Mouse (Mus musculus) gastrocnemius, postnatal 36 days (tissue): ENCODE measurements at regions not wholly inside any gene's neighbourhood (a gene's known extent, or its start where the extent isn't known, plus 50 kb on each side); places are given as distances from the start of the nearest gene placed in this dataset.
"Not testable (repeated sequence)": the region's sequence is repeated elsewhere in the genome, so short reads cannot be mapped to it uniquely, and the experiment has no call there.

Experiments
- DNase-seq, 2 experiments: peaks; one replicate each; pipeline ENCODE4 v3.0.0; 2022
- intact Hi-C: fragments of 180-260 bp; cut with DNase I; formaldehyde crosslinking; loops from one replicate; pipeline ENCODE4 v1.15.1; 2025

GRCm38 (mm10) chr17:9235141-9235571, 186.7 kb upstream of the Gm17728 start:
- no peak for DNase-seq
- intact Hi-C loops = no loop called here

- intact Hi-C loops = no loop called here
Observed at GRCm38 (mm10) chr17:9258646-9259170, 163.2 kb upstream of the Gm17728 start.

GRCm38 (mm10) chr17:9268776-9269175, 153.1 kb upstream of the Gm17728 start:
- no peak for DNase-seq
- intact Hi-C loops = no loop called here

More at GRCm38 (mm10) chr17:9258646-9259170, 163.2 kb upstream of the Gm17728 start:
- DNase-seq = no peak

- DNase-seq, intact Hi-C loops: not testable (repeated sequence)
Observed at GRCm38 (mm10) chr17:9278046-9278445, 143.8 kb upstream of the Gm17728 start.

- intact Hi-C loops = no loop called here
Observed at GRCm38 (mm10) chr17:9279481-9279880, 142.4 kb upstream of the Gm17728 start.

DNA sequence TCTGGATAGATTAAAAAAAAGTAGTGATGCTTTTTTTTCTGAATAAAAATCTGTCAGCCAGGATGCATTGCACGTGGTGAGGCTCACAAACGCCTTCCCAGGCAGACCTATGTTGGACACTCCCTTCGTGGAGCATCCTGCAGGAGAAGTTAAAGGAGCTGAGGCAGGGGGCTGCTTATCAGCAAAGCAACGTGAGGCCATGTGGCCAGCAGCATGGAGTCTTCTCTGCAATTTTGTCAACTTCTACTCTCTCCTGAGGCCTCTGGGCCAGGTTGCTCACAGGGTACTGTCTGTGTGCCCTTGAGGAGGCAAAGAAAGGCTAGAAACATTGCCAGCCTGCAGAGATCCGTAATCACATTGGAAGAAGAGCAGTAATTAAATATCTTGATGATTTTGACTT, 140.0 kb upstream of the Gm17728 start:
- DNase-seq = no peak
- intact Hi-C loops = no loop called here

More at GRCm38 (mm10) chr17:9279481-9279880, 142.4 kb upstream of the Gm17728 start:
- DNase-seq = no peak

DNA sequence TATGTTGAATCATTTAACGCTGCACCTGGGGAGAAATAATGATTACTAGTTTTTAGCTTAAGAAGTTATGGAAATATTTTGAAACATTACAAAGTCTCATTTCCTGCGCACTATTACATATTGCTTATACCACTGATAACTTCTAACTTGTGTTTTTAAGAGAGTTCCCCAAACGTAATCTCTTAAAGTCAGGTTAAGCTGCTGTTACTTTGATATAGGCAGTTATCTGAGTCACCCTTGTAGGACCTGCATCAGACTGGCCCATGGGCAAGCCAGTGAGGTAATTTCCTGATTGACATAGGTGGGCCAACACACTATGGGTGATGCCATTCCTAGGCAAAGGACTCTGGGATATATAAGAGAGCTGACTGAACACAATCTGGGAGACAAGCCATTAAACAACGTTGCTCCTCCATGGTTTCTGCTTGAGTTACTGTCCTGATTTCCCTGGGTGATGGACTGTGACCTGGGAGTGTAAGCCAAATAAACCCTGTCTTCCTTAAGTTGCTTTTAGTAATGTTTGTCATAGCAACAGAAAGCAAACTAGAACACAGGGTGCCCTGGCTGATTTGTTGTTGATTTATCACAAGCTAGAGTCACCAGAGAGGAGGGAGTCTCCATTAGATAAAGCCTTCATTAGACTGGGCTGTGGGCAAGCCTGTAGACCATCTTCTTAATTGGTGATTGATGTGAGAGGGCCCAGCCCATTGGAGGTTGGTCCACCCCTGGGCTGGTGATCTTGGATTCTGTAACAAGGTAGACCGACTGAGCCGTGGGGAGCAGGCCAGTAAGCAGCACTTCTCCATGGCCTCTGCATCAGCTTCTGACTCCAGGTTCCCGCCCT, 139.3 kb upstream of the Gm17728 start:
- intact Hi-C loops = no loop called here
- no peak for DNase-seq

- DNase-seq = no peak
- intact Hi-C loops = no loop called here
Observed at GRCm38 (mm10) chr17:9286431-9286830, 135.4 kb upstream of the Gm17728 start.

- intact Hi-C loops = no loop called here
- DNase-seq = no peak
Observed at GRCm38 (mm10) chr17:9286834-9287233, 135.0 kb upstream of the Gm17728 start.

GRCm38 (mm10) chr17:9287682-9288081, 134.2 kb upstream of the Gm17728 start:
- DNase-seq = no peak
- intact Hi-C loops = no loop called here

DNA sequence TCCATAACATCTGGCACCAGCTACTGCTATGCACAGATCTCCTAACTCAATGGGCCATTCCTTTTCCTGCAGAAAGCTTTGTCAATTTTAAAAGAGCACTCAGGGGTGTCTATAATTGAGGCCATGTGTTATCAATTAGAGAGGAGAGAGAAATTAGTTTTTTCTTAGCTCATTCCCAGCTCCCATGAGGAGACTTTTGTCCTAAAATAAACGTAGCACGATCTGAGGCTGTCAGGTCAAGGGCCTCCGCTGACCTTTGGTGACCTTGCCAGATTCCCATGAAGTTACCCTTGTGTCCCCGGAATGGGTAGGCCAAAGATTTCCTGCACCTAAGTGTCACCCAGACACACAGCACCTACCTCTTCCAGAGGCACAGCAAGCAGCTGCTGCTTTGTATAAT, 130.3 kb upstream of the Gm17728 start:
- DNase-seq = no peak
- intact Hi-C loops = no loop called here

DNA sequence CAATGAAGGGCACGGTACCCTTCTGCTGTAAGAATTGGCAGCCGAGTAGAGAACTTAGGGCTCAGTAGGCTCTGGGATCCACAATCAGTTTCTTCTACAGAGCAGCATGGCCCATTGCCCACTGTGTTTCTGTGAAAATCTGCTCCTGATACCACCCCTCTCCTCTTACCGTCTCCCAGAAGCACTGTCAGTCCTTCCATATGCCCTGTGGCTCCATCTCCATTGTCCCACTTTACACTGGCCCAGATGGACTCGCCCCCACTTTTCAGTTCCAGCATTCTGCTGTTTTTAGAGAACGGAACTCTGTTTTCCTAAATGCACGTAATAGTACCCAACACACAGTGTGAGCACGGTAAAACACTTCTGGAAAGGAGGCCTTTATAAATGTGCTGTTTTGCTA, 129.6 kb upstream of the Gm17728 start:
- intact Hi-C loops = no loop called here
- no peak for DNase-seq

DNA sequence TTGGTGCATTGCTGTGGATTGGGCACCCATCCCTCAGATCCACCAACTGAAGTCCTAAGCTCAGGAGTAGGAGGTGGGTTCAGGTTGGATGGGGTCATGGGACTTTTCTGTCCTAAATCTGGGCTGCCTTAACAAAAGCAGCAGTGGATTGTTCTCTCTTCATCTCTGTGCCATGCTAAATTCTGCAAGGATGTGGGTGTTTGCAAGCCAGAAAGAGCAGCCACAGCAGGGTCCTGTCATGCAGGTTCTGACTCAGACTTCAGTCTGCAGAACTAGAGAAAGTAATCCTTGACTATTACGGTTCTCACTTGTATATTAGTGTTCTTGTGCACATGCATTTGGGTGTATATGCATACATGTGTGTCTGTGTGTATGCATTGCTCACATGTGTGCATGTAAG, 125.5 kb upstream of the Gm17728 start:
- intact Hi-C loops = no loop called here
- no peak for DNase-seq

DNA sequence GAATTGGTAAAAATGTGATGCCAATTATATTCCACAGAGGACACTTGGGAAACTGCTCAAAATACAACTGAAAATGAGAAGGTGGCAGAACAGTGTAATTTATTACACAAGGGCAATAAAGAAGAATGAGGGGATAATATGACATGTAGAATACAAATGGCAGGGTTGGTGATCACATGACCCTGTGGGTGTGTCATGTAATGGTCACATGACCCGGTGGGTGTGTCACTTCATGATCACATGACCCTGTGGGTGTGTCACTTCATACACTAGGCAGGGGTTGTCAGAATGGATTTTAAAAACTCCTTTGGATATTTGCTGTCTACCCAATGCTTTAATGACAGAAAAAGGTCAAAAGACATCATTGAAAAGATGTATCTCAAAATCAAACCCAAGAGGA, 123.6 kb upstream of the Gm17728 start:
- intact Hi-C loops = no loop called here
- DNase-seq = no peak

GRCm38 (mm10) chr17:9301101-9301501, 120.8 kb upstream of the Gm17728 start:
- no peak for DNase-seq
- intact Hi-C loops = no loop called here

DNA sequence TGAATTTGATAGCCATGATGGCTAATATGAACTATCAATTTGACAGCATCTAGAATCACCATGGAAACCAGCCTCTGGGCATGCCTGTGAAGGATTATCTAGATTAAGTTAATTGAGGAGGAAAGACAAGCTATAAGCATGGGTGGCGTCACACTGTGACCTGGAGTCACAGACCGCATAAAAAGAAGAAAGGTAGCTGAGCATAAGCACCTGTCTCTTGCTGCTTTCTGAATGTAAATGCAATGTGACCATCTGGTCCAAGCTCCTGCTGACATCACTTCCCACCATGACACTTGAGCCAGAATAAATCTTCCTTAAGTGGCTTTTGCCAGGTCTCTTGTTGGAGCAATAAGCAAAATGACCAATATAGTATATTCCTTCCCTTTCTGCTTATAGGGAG, 113.4 kb upstream of the Gm17728 start:
- DNase-seq = no peak

GRCm38 (mm10) chr17:9322772-9323171, 99.1 kb upstream of the Gm17728 start:
- no peak for DNase-seq
- intact Hi-C loops = no loop called here

More for the DNA sequence above, 113.4 kb upstream of the Gm17728 start:
- intact Hi-C loops = no loop called here

DNA sequence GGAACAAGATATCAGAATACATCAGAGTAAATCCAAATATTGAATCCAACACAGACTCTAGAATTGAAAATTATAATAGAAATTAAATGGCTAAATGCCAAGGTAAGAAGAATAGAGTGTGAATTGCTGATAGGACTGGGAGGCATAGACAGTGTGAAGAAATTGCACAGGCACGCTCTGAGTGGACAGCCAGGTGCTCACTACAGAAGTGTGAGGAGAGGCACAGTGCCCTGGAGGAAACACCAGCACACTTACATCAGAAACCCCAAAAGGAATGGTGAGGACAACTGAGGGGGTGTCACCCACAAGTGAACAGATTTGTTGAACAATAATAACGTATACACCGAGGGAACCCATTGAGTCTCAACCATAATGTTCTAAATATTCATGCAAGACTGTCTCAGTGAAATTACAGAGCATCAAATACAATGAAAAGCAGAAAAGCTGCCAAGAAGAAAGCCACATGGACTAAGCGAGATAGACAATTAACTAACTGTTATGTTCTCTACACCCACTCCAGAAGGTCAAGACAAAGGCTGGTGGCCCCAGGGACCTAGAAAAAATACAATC, 92.9 kb upstream of the Gm17728 start:
- intact Hi-C loops = no loop called here

DNA sequence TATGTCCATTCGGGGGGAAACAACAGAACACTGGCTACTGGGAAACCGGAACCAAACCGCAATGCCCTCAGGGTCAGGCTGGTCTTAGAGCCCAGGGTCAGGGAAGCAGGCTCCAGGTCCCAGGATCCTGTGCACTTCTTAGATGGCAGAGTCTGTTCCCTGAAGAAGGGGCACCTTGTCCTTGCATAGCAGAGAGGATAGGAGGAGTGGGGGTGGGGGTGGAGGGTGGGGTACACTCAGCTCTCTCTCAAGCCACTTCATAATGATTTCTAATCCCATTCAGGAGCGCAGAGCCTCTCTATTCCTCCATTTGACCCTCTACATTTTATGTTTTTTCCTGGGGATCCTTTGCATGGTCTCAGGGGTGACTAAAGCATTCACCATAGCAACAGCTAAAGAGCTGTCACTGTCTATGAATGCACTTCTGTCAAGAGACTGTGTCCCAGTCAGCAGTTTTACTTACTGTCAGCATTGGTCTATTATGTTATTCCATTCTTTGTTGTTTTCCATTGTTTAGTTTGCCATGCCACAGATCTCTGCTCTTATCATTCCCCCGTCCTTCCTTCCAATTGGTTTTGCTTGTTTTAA, 64.2 kb upstream of the Gm17728 start:
- intact Hi-C loops = no loop called here
- no peak for DNase-seq

More for the DNA sequence above, 92.9 kb upstream of the Gm17728 start:
- DNase-seq = no peak
